Comparison of ENCODE assay signal across 9 mouse cellular contexts in the genomic region with DNA sequence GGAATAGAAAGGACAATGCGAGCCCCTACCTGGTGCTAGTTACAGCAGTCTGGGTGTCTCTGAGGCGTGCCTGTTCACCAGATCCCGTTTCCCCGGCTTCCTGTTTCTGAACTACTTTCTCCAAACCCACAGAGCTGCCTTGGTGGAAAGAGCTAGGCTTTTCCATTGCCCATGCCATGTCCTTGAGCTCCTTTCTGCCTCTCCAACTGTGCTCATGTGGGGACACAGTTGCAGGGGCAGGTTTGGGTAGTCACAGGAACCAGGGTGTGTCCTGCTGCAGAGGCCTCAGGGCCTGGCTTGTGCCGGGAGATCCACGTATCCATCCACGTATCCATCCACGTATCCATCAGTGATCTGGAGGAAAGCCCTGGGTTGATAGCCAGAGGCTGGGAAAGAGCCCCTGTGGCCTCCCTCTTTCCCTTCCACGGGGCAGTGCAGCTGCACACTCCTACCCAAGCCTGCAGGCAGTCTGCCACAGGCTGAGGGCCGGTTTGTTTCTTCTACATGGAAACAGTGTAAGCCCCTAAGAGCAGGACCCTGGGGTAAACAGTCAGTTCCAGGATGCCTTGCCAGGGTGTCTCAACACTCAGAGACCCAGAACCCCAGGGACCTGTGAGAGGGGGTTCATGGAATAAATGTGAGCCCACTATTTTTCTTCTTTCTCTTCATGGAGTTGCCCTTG. TPM values are rescaled to one million over a fixed set of nuclear protein-coding genes. Genes with fewer than 3 reads are reported as not detected.
DNase-seq lines count a peak whose midpoint lies in the region; ATAC-seq and TF ChIP-seq lines count a peak whose summit lies in the region.
"Had no signal": no experiment of that assay in that cellular context is flagged by ENCODE, and none has a peak within 500 bp of the region (broad histone marks: within the 10 kb centered on the region; RNA-seq: fewer than 3 reads in every experiment).

No protein-coding gene starts in this region.

- no peak for TF ChIP-seq CTCF in layer of hippocampus, adult 2 months (conservative IDR thresholded peaks at IDR 0.05)

- peak; percentile 56 for DNase-seq in adrenal gland, postnatal 14 days
- DNase-seq in adrenal gland, postnatal 4 days (ENCODE audit: low spot score in 2 of 2), result no peak
- DNase-seq in layer of hippocampus, adult 2 months (ENCODE audit: low spot score in 2 of 2), result no peak
- DNase-seq in layer of hippocampus, postnatal 10 days (ENCODE audit: low spot score in 2 of 2), result no peak
- no peak for DNase-seq in embryonic facial prominence, embryonic 10.5 days (ENCODE audit: low spot score)
- DNase-seq in limb, embryonic 11.5 days (ENCODE audit: low spot score), result no peak
- no peak for DNase-seq in thymus, postnatal 0 days (ENCODE audit: low spot score)

- 69% methylated on average over 10 of the region's 10 CpGs for WGBS in embryonic facial prominence, embryonic 10.5 days
- 67% methylated on average over 10 of the region's 10 CpGs for WGBS in limb, embryonic 11.5 days

- 0 out of 2 replicates have a peak, but pooled peaks cover 5% of the 10 kb centered on the region for H3K36me3 ChIP-seq in embryonic facial prominence, embryonic 10.5 days (replicated peaks)
- no peaks in the 10 kb centered on the region for H3K36me3 ChIP-seq in limb, embryonic 11.5 days (ENCODE audit: control insufficient read depth, insufficient read depth, low read length)

- no peak overlapping the region; the same call in 1 of the 2 replicates for H3K9ac ChIP-seq in limb, embryonic 11.5 days (ENCODE audit: low read length)
- H3K9ac ChIP-seq: midbrain, embryonic 12.5 days had no signal

- H3K4me3 ChIP-seq in layer of hippocampus, adult 2 months, result no peak overlapping the region
- H3K4me3 ChIP-seq in embryonic facial prominence, embryonic 10.5 days, result no peak overlapping the region
- H3K4me3 ChIP-seq in limb, embryonic 11.5 days (ENCODE audit: low read depth, low read length), result no peak overlapping the region
- H3K4me3 ChIP-seq: midbrain, embryonic 12.5 days had no signal

- H3K27me3 ChIP-seq in embryonic facial prominence, embryonic 10.5 days (replicated peaks; ENCODE audit: low read depth, poor library complexity, severe bottlenecking), result peaks cover 33% of the 10 kb centered on the region
- H3K27me3 ChIP-seq in limb, embryonic 11.5 days (ENCODE audit: control insufficient read depth, insufficient read depth, low read length), result no peaks in the 10 kb centered on the region

- no peak overlapping the region for H3K4me2 ChIP-seq in limb, embryonic 11.5 days (ENCODE audit: low read depth, severe bottlenecking)
- H3K4me2 ChIP-seq: midbrain, embryonic 12.5 days had no signal

- peaks cover 82% of the 10 kb centered on the region for H3K4me1 ChIP-seq in embryonic facial prominence, embryonic 10.5 days
- H3K4me1 ChIP-seq in limb, embryonic 11.5 days (ENCODE audit: control insufficient read depth, insufficient read depth, low read length), result peaks cover 36% of the 10 kb centered on the region

- H3K27ac ChIP-seq in layer of hippocampus, adult 2 months, result peak overlapping the region; percentile 50; the same call in 1 of the 2 replicates
- H3K27ac ChIP-seq in embryonic facial prominence, embryonic 10.5 days (replicated peaks), result peak overlapping the region; percentile 82
- peak overlapping the region; percentile 47 for H3K27ac ChIP-seq in limb, embryonic 11.5 days (replicated peaks; ENCODE audit: low read depth, low read length)
- H3K27ac ChIP-seq: midbrain, embryonic 12.5 days had no signal

- no peaks in the 10 kb centered on the region for H3K9me3 ChIP-seq in embryonic facial prominence, embryonic 10.5 days
- H3K9me3 ChIP-seq in limb, embryonic 11.5 days (ENCODE audit: control insufficient read depth, low read length), result no peaks in the 10 kb centered on the region
- H3K9me3 ChIP-seq: midbrain, embryonic 12.5 days had no signal

- no peak for ATAC-seq in limb, embryonic 11.5 days (ENCODE audit: insufficient number of reproducible peaks, low FRiP score, low TSS enrichment, low read depth)
- ATAC-seq in megakaryocyte progenitor cell, adult 5-6 weeks (replicated peaks; ENCODE audit: poor library complexity), result no peak

RNA-seq across cellular contexts. Expression of gene Mrps23, which starts 38.4 kb away (rescaled TPM):
- 173 and 176 TPM in 2 replicates for total RNA-seq in adrenal gland, postnatal 14 days (2021)
- 100 to 1,000 TPM; 143 to 160 TPM for total RNA-seq in adrenal gland, postnatal 4 days (2021)
- total RNA-seq in layer of hippocampus, adult 2 months (2021), result 10 to 100 TPM; 64.9 to 65.6 TPM
- total RNA-seq in layer of hippocampus, postnatal 10 days (2021), result 10 to 100 TPM; 62.3 to 64.5 TPM
- 60.4 and 71.7 TPM in 2 replicates for polyA plus RNA-seq in embryonic facial prominence, embryonic 10.5 days (2016; fragmentation: Nextera tagmentation; extraction: Ambion mirVana)
- 59.3 and 60.4 TPM in 2 replicates for polyA plus RNA-seq in limb, embryonic 11.5 days (2014; fragmentation: Nextera tagmentation; extraction: Ambion mirVana)
- total RNA-seq in megakaryocyte progenitor cell, adult 5-6 weeks (2015), result 64.5 and 73.5 TPM in 2 replicates
- total RNA-seq in megakaryocyte progenitor cell, adult 5-6 weeks (2017), result 49.0 and 90.6 TPM in 2 replicates
- polyA plus RNA-seq in thymus, postnatal 0 days (2015; fragmentation: Nextera tagmentation; extraction: Ambion mirVana), result 90.0 and 95.0 TPM in 2 replicates
